In genomic region chr17:49936214-49936613, GRCm38 (mm10) we compare ENCODE assay signal across 12 mouse cellular contexts.
DNase-seq lines count a peak whose midpoint lies in the region; ATAC-seq lines count a peak whose summit lies in the region.
"Had no signal": no experiment of that assay in that cellular context is flagged by ENCODE, and none has a peak within 500 bp of the region (broad histone marks: within the 10 kb centered on the region; RNA-seq: fewer than 3 reads in every experiment).

No protein-coding gene starts in this region.

- no peaks in the 10 kb centered on the region for H3K36me3 ChIP-seq in kidney, embryonic 14.5 days (ENCODE audit: control insufficient read depth, insufficient read depth, low read length)
- no peaks in the 10 kb centered on the region for H3K36me3 ChIP-seq in forebrain, embryonic 16.5 days (ENCODE audit: control insufficient read depth, insufficient read depth)
- no peaks in the 10 kb centered on the region for H3K36me3 ChIP-seq in hindbrain, embryonic 16.5 days (ENCODE audit: control insufficient read depth, insufficient read depth, low read length)
- H3K36me3 ChIP-seq in neural tube, embryonic 13.5 days: no peaks in the 10 kb centered on the region
- H3K36me3 ChIP-seq in intestine, embryonic 15.5 days: no peaks in the 10 kb centered on the region
- H3K36me3 ChIP-seq: limb, embryonic 10.5 days; liver, embryonic 12.5 days; stomach, embryonic 15.5 days had no signal

- peak; percentile 61; the same call in 1 of the 2 replicates for ATAC-seq in kidney, embryonic 14.5 days (ENCODE audit: low FRiP score, low TSS enrichment)
- ATAC-seq in forebrain, embryonic 16.5 days: peak; percentile 43
- peak; percentile 30; the same call in 1 of the 2 replicates for ATAC-seq in hindbrain, embryonic 16.5 days
- peak; percentile 29 for ATAC-seq in neural tube, embryonic 13.5 days (ENCODE audit: low read depth)
- no peak for ATAC-seq in intestine, embryonic 15.5 days
- ATAC-seq: liver, embryonic 12.5 days had no signal

- intact Hi-C loops in left cerebral cortex, postnatal 4 days (cut with DNase I): loop anchor here (5.0 to 10.0 kb wide), 2 partner anchors 301 to 859 kb away; no protein-coding TSS in a partner anchor

- DNase-seq in kidney, postnatal 14 days: no peak
- DNase-seq in left cerebral cortex, postnatal 4 days: no peak
- no peak for DNase-seq in frontal cortex, postnatal 14 days (ENCODE audit: low spot score in 2 of 2)

- no peak overlapping the region for H3K4me3 ChIP-seq in kidney, embryonic 14.5 days (ENCODE audit: low read length)
- no peak overlapping the region for H3K4me3 ChIP-seq in forebrain, embryonic 16.5 days (replicated peaks; ENCODE audit: low read length)
- no peak overlapping the region for H3K4me3 ChIP-seq in hindbrain, embryonic 16.5 days (ENCODE audit: low read length)
- H3K4me3 ChIP-seq in neural tube, embryonic 13.5 days: no peak overlapping the region
- no peak overlapping the region for H3K4me3 ChIP-seq in intestine, embryonic 15.5 days (replicated peaks)
- H3K4me3 ChIP-seq: limb, embryonic 10.5 days; liver, embryonic 12.5 days; stomach, embryonic 15.5 days had no signal

- H3K4me2 ChIP-seq in kidney, embryonic 14.5 days (replicated peaks; ENCODE audit: low read depth, low read length): no peak overlapping the region
- H3K4me2 ChIP-seq in forebrain, embryonic 16.5 days (ENCODE audit: low read length): no peak overlapping the region; the same call in 1 of the 2 replicates
- no peak overlapping the region for H3K4me2 ChIP-seq in hindbrain, embryonic 16.5 days (ENCODE audit: low read length)
- H3K4me2 ChIP-seq in neural tube, embryonic 13.5 days: no peak overlapping the region
- H3K4me2 ChIP-seq in intestine, embryonic 15.5 days (replicated peaks): no peak overlapping the region
- H3K4me2 ChIP-seq: liver, embryonic 12.5 days; lung, embryonic 14.5 days; stomach, embryonic 15.5 days had no signal

- no peaks in the 10 kb centered on the region for H3K9me3 ChIP-seq in kidney, embryonic 14.5 days (ENCODE audit: control insufficient read depth, low read length)
- no peaks in the 10 kb centered on the region for H3K9me3 ChIP-seq in forebrain, embryonic 16.5 days (ENCODE audit: control insufficient read depth, low read length)
- H3K9me3 ChIP-seq in hindbrain, embryonic 16.5 days (ENCODE audit: control insufficient read depth, low read length): no peaks in the 10 kb centered on the region
- no peaks in the 10 kb centered on the region for H3K9me3 ChIP-seq in neural tube, embryonic 13.5 days
- no peaks in the 10 kb centered on the region for H3K9me3 ChIP-seq in intestine, embryonic 15.5 days
- H3K9me3 ChIP-seq: limb, embryonic 10.5 days; liver, embryonic 12.5 days; stomach, embryonic 15.5 days had no signal

- no peak overlapping the region for H3K9ac ChIP-seq in kidney, embryonic 14.5 days (ENCODE audit: low read depth, low read length)
- no peak overlapping the region for H3K9ac ChIP-seq in forebrain, embryonic 16.5 days (replicated peaks; ENCODE audit: low read depth, low read length)
- no peak overlapping the region for H3K9ac ChIP-seq in hindbrain, embryonic 16.5 days (ENCODE audit: low read depth, low read length)
- peak overlapping the region; percentile 49; the same call in 1 of the 2 replicates for H3K9ac ChIP-seq in neural tube, embryonic 13.5 days
- H3K9ac ChIP-seq in intestine, embryonic 15.5 days: no peak overlapping the region
- H3K9ac ChIP-seq: liver, embryonic 12.5 days; lung, embryonic 14.5 days; stomach, embryonic 15.5 days had no signal

- no peak overlapping the region for H3K27ac ChIP-seq in kidney, embryonic 14.5 days (ENCODE audit: low read depth, low read length)
- no peak overlapping the region for H3K27ac ChIP-seq in forebrain, embryonic 16.5 days (ENCODE audit: low read length)
- no peak overlapping the region for H3K27ac ChIP-seq in hindbrain, embryonic 16.5 days (ENCODE audit: low read depth, low read length)
- no peak overlapping the region for H3K27ac ChIP-seq in neural tube, embryonic 13.5 days (replicated peaks)
- no peak overlapping the region for H3K27ac ChIP-seq in intestine, embryonic 15.5 days
- H3K27ac ChIP-seq: limb, embryonic 10.5 days; liver, embryonic 12.5 days; stomach, embryonic 15.5 days had no signal

- no peaks in the 10 kb centered on the region for H3K4me1 ChIP-seq in kidney, embryonic 14.5 days (ENCODE audit: control insufficient read depth, insufficient read depth, low read length)
- peaks cover 5% of the 10 kb centered on the region; the same call in 1 of the 2 replicates for H3K4me1 ChIP-seq in forebrain, embryonic 16.5 days (replicated peaks; ENCODE audit: control insufficient read depth, insufficient read depth, low read length)
- H3K4me1 ChIP-seq in hindbrain, embryonic 16.5 days (ENCODE audit: control insufficient read depth, insufficient read depth, low read depth, low read length): peaks cover 4% of the 10 kb centered on the region
- H3K4me1 ChIP-seq in neural tube, embryonic 13.5 days (replicated peaks): 0 out of 2 replicates have a peak, but pooled peaks cover 5% of the 10 kb centered on the region
- no peaks in the 10 kb centered on the region for H3K4me1 ChIP-seq in intestine, embryonic 15.5 days (replicated peaks)
- H3K4me1 ChIP-seq: liver, embryonic 12.5 days; stomach, embryonic 15.5 days had no signal

- no peaks in the 10 kb centered on the region for H3K27me3 ChIP-seq in kidney, embryonic 14.5 days (ENCODE audit: control insufficient read depth, insufficient read depth, low read length)
- H3K27me3 ChIP-seq in forebrain, embryonic 16.5 days (replicated peaks; ENCODE audit: control insufficient read depth, insufficient read depth, low read length): no peaks in the 10 kb centered on the region
- no peaks in the 10 kb centered on the region; the same call in 1 of the 2 replicates for H3K27me3 ChIP-seq in hindbrain, embryonic 16.5 days (replicated peaks; ENCODE audit: control insufficient read depth, insufficient read depth, low read length)
- no peaks in the 10 kb centered on the region for H3K27me3 ChIP-seq in neural tube, embryonic 13.5 days
- 0 out of 2 replicates have a peak, but pooled peaks cover 2% of the 10 kb centered on the region for H3K27me3 ChIP-seq in intestine, embryonic 15.5 days (replicated peaks)
- H3K27me3 ChIP-seq: stomach, embryonic 15.5 days had no signal

- WGBS in kidney, embryonic 14.5 days: 18% methylated on average over 2 of the region's 2 CpGs
- 3% methylated on average over 2 of the region's 2 CpGs for WGBS in forebrain, embryonic 16.5 days
- 13% methylated on average over 2 of the region's 2 CpGs for WGBS in hindbrain, embryonic 16.5 days
- WGBS in neural tube, embryonic 13.5 days: 6% methylated on average over 2 of the region's 2 CpGs
- 37% methylated on average over 2 of the region's 2 CpGs for WGBS in intestine, embryonic 15.5 days
